Mouse (Mus musculus) layer of hippocampus, adult 2 months (tissue): ENCODE results near the gene Pdia5. TPM values are rescaled to one million over a fixed set of nuclear protein-coding genes. Genes with fewer than 3 reads are reported as not detected.

ENCODE experiments used
- DNase-seq, 2 experiments: peaks; one replicate each; pipeline ENCODE4 v3.0.0; 2022; ENCODE audit warnings: low spot score in 2 of 2
- H3K27ac ChIP-seq: fragments of 200-600 bp; 2 replicates; pipeline ENCODE4 v1.8.1; 2022
- H3K4me3 ChIP-seq: fragments of 200-600 bp; 2 replicates; pipeline ENCODE4 v1.8.1; 2022; ENCODE audit warnings: mild to moderate bottlenecking
- CTCF ChIP-seq: fragments of 200-600 bp; conservative IDR thresholded peaks from 2 replicates; pipeline ENCODE4 v1.8.1; 2022; ENCODE audit warnings: antibody characterized with exemption, mild to moderate bottlenecking, moderate library complexity
- total RNA-seq, 2 experiments: library from RNA; stranded (reverse); gene quantifications; 2 replicates each; pipeline ENCODE4 v1.2.3; 2021

The Pdia5 gene
- total RNA-seq, 2 experiments from 2014 or later = 3.0 to 3.8 TPM

DNA sequence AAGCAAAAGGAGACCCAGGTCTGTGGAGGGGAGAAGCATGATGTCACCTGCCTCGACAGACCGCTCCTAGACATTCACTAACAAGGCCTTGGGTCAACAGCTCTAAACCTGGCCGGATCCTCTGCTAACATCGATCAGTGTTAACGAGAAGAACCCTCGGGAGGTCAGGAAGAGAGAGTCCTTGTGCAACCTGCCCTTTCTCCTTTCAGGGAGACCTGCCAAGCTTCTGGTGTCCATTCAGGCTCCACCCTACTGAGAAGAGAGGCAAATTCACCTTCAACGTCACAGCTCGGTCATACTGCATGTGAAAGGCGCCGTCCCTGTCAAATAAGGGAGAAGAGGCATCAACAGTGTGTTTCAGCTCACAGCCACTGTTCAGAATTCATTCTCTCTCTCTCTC is 34.9 kb downstream of the Pdia5 start:
- DNase-seq = no peak
- Histone ChIP-seq H3K27ac (no peak overlapping the region), H3K4me3 (no peak overlapping the region)
- TF ChIP-seq CTCF = no peak

DNA sequence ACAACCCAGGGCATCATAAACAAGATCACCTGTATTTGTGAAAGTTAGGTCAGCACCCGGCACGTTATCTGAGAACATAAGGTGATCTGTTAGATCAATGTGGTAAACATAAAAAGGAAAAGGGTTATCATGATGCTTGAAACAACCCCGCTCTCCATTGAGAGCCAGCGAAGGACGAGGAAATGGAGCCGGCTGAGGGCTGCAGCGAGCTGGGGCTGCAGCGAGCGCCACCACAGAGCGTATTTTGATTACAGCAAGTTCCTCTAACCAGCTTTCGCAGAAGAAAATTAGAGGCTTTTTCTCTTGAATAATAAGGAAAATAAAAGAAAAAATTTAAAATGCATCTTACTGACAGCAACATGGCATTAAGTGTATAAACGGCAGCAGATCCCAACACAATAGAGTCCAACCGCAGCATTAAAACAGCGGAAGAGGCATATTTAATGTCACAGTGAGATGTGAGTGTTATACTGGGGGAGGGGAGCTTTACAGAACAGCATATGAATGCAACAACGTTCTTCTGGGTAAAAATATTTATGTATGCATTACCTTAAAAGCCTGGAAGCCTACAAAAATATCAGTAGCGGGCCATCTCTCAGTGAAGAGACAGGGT is 40.5 kb downstream of the Pdia5 start:
- TF ChIP-seq CTCF = no peak
- Histone ChIP-seq H3K4me3 (no peak overlapping the region), H3K27ac (no peak overlapping the region)
- no peak for DNase-seq

DNA sequence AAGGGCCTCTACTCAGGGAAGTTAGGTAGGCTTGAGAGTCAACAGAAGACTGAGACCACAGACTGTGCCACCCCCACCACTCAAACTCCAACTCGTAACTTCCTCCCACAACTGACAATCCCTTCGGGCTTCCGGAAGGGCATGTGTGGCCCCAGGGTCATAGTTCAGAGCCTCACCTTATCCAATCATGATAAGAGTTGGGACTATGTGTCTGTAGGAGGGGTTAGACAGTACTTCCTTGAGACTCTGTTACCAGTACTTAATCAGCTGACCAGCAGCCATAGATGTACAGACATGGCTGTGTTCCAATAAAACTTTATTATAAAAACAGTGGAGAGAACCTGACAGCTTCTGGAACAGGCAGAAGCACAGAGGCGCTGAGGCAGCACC is 48.7 kb downstream of the Pdia5 start:
- no peak overlapping the region for H3K27ac ChIP-seq
- TF ChIP-seq CTCF = no peak
- no peak overlapping the region for H3K4me3 ChIP-seq
- no peak for DNase-seq

DNA sequence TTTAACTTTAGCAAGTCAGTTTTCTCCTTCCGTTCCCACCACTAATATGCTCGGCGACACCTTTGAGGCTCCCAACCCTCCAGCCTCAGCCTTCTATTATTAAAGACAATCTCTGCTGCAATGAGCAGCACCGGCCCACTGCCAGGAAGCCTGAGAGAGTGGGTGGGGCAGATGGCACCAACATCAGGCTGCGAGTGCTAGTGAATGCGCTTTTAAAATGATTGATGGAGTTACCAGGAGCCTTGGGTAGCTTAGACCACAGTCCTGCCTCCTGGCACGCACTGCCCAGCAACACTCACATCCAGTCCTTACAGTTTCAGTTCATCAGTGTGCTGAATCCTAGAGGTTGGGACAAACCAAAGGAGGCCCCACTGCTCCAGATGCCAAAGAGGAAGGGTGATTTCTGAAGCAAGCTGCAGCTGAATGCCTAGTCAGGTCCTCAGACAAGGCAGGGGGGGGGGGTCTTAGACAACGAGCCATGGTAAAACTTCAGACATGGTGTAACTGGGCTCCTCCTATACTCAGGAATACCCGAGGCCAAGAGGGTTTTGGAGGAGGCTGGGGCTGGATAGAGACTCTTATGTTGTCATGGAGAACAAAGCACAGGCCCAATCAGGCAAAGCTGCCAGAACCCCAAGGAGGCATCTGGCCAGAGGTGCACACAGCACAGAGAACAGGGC is 49.2 kb downstream of the Pdia5 start:
- Histone ChIP-seq H3K27ac (no peak overlapping the region), H3K4me3 (no peak overlapping the region)
- peak; percentile 85 to 87 for DNase-seq
- no peak for TF ChIP-seq CTCF

DNA sequence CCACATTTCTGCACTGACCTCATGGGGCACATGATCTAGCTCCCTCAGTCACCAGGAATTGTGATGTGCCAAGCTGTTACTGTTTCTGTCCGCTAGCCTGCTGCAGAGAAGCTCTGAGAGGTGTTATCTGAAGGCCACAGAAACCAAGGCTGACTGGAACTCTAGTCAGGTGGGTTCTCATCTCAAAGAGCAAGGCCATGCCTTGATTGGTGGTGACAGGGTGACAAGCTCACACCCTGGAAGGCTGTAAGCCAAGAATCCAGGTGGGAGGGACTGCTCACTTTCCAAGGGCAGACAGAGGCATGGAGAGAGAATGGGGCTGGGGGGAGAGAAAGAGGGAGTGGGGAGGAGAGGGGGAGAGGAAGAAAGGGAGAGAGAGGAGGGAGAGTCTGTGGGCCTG is 51.6 kb downstream of the Pdia5 start:
- Histone ChIP-seq H3K27ac (no peak overlapping the region), H3K4me3 (no peak overlapping the region)
- no peak for TF ChIP-seq CTCF
- no peak for DNase-seq

DNA sequence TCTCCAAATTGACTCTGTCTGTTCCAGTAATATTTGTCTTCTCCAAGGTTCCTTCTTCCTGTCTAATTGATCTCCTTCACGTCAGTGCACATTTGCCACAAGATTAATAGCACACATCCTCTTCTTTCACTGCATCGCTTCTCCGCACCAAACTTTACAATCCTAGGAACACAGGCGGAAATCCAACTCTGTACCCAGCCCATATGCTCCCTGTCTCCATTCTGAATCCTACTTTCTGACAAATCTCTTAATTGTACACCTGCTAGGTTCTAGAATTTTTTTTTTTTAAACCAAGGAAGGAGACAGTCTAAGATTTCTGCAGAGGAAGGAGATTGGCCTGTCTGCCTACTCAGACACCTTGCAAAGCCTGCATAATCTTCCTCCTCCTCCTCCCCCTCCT is 59.1 kb downstream of the Pdia5 start:
- DNase-seq = no peak
- TF ChIP-seq CTCF = no peak
- Histone ChIP-seq H3K4me3 (no peak overlapping the region), H3K27ac (no peak overlapping the region)

DNA sequence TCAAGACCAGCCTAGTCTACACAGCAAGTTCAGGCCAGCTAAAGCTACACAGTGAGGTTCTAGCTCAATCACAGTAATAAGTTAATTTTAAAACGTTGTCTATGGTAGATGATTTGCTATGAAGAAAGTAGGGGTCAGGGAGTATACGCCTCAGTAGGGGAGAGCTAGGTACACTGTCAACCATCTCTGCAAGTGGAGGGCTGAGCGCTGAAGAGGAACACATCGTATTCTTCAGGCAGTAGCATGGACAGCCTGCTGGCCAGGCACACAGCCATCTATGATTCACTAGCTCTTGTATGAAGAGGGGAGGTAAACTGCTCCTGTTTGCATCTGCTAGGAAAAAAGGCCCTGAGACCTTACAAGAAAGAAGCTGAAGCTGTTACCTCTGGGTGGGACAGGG is 65.7 kb downstream of the Pdia5 start:
- Histone ChIP-seq H3K4me3 (no peak overlapping the region), H3K27ac (no peak overlapping the region)
- DNase-seq = no peak
- no peak for TF ChIP-seq CTCF

DNA sequence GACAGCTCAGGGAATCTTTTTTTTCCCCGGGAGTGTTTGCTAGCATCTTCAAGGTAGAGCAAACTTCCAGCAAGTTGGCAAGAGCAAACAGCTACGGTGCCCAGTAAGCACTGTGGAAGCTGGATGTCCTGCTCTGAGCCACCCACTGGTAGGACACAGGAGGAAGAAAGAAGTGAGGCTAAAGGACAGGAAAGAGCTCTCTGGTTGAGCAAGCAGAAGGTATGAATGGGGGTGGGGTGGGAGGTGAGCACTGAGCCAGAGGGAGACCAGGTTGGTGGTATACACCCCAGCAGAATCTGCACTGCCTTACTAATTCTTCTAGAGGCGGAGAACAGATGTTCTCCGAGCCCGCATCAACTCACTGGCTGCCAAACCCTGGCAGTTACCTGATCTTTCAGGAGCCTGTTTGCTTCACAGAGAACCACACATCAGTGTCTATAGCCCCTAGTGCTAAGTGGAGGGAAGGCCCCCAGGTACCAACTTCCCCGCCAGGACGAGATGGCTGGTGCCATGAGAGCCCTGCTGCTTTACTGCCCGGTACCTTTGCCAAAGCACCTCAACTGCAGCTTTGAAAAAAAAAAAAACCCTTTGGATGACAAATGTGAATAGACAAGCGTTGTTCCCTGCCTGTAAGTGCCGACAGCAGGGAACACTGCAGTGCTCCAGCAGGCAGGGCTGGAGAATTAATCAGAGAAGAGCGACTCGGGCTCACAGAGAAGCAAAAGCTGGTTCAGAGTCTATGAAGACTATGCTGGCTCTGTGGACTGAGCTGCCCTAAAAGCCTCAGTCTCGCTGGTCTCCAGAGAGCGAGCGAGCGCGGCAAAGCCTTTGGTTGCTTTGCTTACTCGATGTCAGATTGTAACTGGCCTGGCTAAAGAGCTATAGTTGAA is 67.2 kb downstream of the Pdia5 start:
- no peak for DNase-seq
- Histone ChIP-seq H3K27ac (peak overlapping the region; percentile 18; the same call in 1 of the 2 replicates), H3K4me3 (no peak overlapping the region)
- peak; percentile 17 for TF ChIP-seq CTCF

DNA sequence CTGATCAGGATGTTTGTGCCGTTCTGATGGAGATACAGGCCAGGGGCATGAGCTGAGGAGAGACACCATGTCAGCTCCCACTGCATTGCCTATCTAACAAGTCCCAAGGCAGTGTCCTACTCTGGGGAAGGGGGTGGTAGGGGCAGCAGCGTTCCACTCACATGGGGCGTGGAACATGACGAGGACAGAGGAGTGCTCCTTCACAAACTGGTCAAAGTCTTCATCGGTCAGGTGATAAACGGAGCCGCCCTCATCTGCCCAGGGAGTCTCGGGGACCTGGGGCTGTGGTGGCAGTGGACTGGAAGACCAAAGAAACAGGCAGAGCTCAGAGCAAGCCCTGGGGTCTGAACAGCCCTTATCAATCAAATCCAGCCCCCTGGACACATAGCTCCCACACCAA is 68.0 kb downstream of the Pdia5 start:
- no peak for DNase-seq
- Histone ChIP-seq H3K27ac (no peak overlapping the region), H3K4me3 (no peak overlapping the region)
- TF ChIP-seq CTCF = no peak

DNA sequence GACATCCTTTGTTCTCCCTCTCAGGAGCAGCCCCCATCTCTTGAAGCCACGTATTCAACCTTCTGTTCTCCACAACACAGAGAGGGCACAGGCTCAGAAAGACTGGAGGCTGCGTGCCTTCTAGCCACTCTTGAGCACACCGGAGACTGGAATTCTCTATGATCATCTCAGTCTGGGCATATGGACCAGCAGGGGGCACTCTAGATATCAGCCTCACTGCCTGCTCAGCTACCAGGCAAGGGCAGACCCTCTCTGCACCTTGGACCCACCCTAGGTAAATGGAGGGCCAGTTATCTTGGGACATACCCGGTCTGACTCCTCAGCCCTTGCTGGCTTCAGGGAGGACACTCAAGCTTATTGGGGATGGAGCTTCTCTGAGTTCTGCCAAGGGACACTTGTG is 68.5 kb downstream of the Pdia5 start:
- DNase-seq = peak in 1 of 2 experiments; percentile 31
- no peak overlapping the region for H3K27ac ChIP-seq
- peak; percentile 78 for TF ChIP-seq CTCF
- H3K4me3 ChIP-seq = no peak overlapping the region

DNA sequence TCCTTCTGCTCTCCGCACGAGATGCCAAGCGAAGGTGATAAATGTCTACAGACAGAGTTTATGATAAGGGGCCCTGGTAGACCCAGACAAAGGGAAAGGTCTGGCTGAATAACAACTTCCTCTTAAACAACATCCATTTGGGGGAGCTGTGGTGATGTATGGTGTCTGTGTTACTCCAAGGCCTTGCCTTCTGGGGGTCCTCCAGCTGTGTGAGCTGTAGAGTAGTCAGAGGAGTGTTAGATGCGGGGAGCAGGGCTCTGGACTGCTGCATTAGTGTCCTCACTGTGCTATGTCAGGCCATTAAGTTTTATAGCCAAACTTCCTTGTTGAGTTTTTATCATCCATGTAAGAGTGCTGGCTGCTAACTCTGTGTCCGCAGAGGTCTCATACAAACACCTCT is 76.1 kb downstream of the Pdia5 start:
- Histone ChIP-seq H3K27ac (no peak overlapping the region), H3K4me3 (no peak overlapping the region)
- DNase-seq = no peak
- TF ChIP-seq CTCF = no peak

DNA sequence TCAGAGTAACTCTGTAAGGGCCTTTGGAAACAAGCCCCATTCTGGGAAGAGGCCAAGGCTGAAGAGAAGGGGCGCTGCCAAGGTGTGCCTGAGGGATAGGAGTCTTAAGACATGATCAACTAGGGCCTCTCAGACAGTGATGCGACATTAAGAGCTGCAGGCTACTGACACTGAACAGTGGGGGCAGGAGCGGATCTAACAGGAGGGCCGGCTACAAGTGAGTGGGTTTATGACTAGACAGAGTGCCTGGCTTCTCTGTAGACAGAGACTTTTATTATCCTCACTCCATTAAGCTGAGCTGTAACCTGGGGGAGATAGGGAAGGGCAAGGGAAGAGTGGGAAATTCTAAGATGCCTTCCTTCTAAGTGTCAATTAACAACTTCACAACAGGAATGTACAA is 84.0 kb downstream of the Pdia5 start:
- no peak for DNase-seq
- no peak for TF ChIP-seq CTCF
- H3K4me3 ChIP-seq = no peak overlapping the region
- no peak overlapping the region for H3K27ac ChIP-seq

DNA sequence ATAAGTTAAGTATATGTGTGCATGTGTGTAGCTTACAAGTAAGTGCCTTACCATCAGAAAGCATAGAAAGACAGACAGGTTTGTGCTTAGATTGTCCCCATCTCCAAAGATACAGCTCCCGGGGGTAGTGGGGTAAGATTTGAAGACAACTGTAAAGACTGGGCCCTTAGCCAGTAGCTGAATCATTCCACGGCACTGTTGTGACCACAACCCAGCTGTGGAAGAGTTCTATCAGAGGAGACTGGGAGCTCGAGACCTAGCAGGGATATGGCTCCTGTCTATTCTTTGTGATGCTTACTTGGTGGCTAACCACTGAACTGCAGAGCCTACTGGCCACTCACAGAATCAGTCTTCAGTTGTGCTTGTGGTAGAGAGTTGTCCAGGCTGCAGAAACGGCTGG is 84.5 kb downstream of the Pdia5 start:
- H3K4me3 ChIP-seq = no peak overlapping the region
- H3K27ac ChIP-seq = no peak overlapping the region
- TF ChIP-seq CTCF = no peak
- DNase-seq = no peak
